Mouse (Mus musculus): ENCODE results near the gene Ufc1.
A peak's percentile ranks its signal among the peaks of the same experiment; 100 is the strongest.

GRCm38 (mm10) chr1:171256937-171257548 lies 37.8 kb downstream of the Ufc1 start:
- TF ChIP-seq CTCF (IDR thresholded peaks at IDR 0.05 in 2 of 3, conservative IDR thresholded peaks at IDR 0.05 in 1 of 3; ENCODE audit: control insufficient read depth in 1 of 3, insufficient read depth in 1 of 3, low read depth in 2 of 3, low read length in 3 of 3, poor library complexity in 1 of 3, severe bottlenecking in 1 of 3) (peak; percentile 74 to 86 (median 78)), CHD1 (IDR thresholded peaks at IDR 0.05; ENCODE audit: low read depth, low read length) (no peak), POLR2A (IDR thresholded peaks at IDR 0.05; ENCODE audit: control insufficient read depth in 1 of 2, insufficient read depth in 1 of 2, low read depth in 1 of 2, low read length in 2 of 2, poor library complexity in 1 of 2) (no peak), RCOR1 (IDR thresholded peaks at IDR 0.05; ENCODE audit: low read depth, low read length) (no peak), EP300 (IDR thresholded peaks at IDR 0.05; ENCODE audit: low read depth in 1 of 2, low read length in 2 of 2) (no peak), KAT2A (conservative IDR thresholded peaks at IDR 0.05; ENCODE audit: low read depth, low read length) (no peak), MAX (IDR thresholded peaks at IDR 0.05; ENCODE audit: low read length) (no peak), CHD2 (IDR thresholded peaks at IDR 0.05; ENCODE audit: low read length) (no peak), SMC3 (IDR thresholded peaks at IDR 0.05; ENCODE audit: low read depth, low read length) (peak; percentile 87), MEF2A (IDR thresholded peaks at IDR 0.05; ENCODE audit: extremely low read depth, insufficient replicate concordance, low read depth, low read length, poor library complexity, severe bottlenecking) (no peak), GABPA (IDR thresholded peaks at IDR 0.05; ENCODE audit: low read depth, low read length) (no peak), ZNF384 (IDR thresholded peaks at IDR 0.05; ENCODE audit: low read depth, low read length) (peak; percentile 74), ETS1 (IDR thresholded peaks at IDR 0.05; ENCODE audit: low read depth, low read length) (no peak)

Measured in MEL (cell line).